Mouse (Mus musculus) neural tube, postnatal 0 days (tissue): ENCODE results near the gene Cdc16. TPM values are rescaled to one million over a fixed set of nuclear protein-coding genes. Genes with fewer than 3 reads are reported as not detected.

ENCODE experiments used
- polyA plus RNA-seq: library from polyadenylated mRNA; unstranded; fragments of >200 nt; fragmentation: Nextera tagmentation; extraction: Ambion mirVana; gene quantifications from 2 replicates; pipeline ENCODE4 v1.2.1, GENCODE M21; 2015

Gene Cdc16
- polyA plus RNA-seq = 94.7 and 101 TPM in 2 replicates

GRCm38 (mm10) chr8:13756982-13757804 lies at the start of gene Cdc16:
Cdc16 (plus strand) TSS chr8:13757676.

GRCm38 (mm10) chr8:13785250-13785763 lies 27.8 kb downstream of the Cdc16 start, which contains the start of gene Upf3a:
Upf3a (plus strand) TSS chr8:13785615.

Other genes starting within 250 kb of the Cdc16 start
- not detected in 2 replicates for gene 1700029H14Rik, start 195.2 kb upstream of the Cdc16 start, polyA plus RNA-seq
- 33.8 and 34.1 TPM in 2 replicates for gene Rasa3, start 80.1 kb upstream of the Cdc16 start, polyA plus RNA-seq
- 1.9 and 2.1 TPM in 2 replicates for gene Cfap97d2, start 51.8 kb upstream of the Cdc16 start, polyA plus RNA-seq
- gene Upf3a, start 27.9 kb downstream of the Cdc16 start, polyA plus RNA-seq = 42.4 and 45.1 TPM in 2 replicates
- gene AF366264, start 80.7 kb downstream of the Cdc16 start, polyA plus RNA-seq = not detected in 2 replicates
- gene Champ1, start 112.0 kb downstream of the Cdc16 start, polyA plus RNA-seq = 28.0 and 29.9 TPM in 2 replicates
- gene Coprs, start 132.6 kb downstream of the Cdc16 start, polyA plus RNA-seq = 160 and 175 TPM in 2 replicates